Mouse (Mus musculus) embryonic stem cell, embryonic (primary cell): ENCODE measurements at regions not wholly inside any gene's neighbourhood (a gene's known extent, or its start where the extent isn't known, plus 50 kb on each side); places are given as distances from the start of the nearest gene placed in this dataset.

ENCODE experiments used
- CTCF ChIA-PET, 4 experiments: fragments of 300-600 bp in 2 of 4; fragments of 350-600 bp in 2 of 4; sonication (Branson Sonifier 250); formaldehyde crosslinking; loops; one replicate each; lab custom pipeline; 2022; ENCODE audit warnings: inconsistent platforms in 2 of 4; lab: Charles Lee
- POLR2A ChIA-PET, 4 experiments: fragments of 300-600 bp in 2 of 4; fragments of 350-600 bp in 2 of 4; sonication (Branson Sonifier 250); formaldehyde crosslinking; loops; one replicate each; lab custom pipeline; 2022; ENCODE audit warnings: antibody characterized with exemption in 4 of 4, inconsistent platforms in 1 of 4; lab: Charles Lee

- POLR2A ChIA-PET: no interaction called here
- CTCF ChIA-PET: interaction anchor here in 1 of 4 experiments (2.1 kb wide), 1 partner anchor 95 kb away, joined by 5 read pairs; no protein-coding TSS in a partner anchor
Observed at GRCm38 (mm10) chr11:63487203-63487602, 358.4 kb downstream of the Pmp22 start.

GRCm38 (mm10) chr11:63502181-63502580 is 373.4 kb downstream of the Pmp22 start:
- CTCF ChIA-PET: no interaction called here

DNA sequence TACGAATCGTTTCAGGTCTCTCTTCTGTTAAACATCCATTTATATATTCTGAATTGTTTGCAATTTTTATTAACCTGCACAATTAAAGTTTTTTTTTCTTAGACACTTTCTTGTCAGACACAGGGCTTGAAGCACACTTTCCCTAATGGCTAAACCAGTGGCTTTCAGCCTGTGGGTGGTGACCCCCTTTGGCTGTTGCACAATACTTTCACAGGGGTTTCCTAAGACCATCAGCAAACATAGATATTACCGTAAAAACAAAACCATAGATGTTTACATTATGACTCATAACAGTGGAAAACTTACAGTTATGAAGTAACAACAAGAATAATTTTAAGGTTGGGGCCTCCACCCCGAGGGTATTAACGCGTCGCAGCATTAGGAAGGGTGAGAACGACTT is 378.6 kb downstream of the Pmp22 start:
- ChIA-PET CTCF (no interaction called here), POLR2A (interaction anchor here in 1 of 4 experiments (0.5 kb wide), 1 partner anchor 112 kb away, joined by 10 read pairs; no protein-coding TSS in a partner anchor)

More at GRCm38 (mm10) chr11:63502181-63502580, 373.4 kb downstream of the Pmp22 start:
- POLR2A ChIA-PET: no interaction called here

GRCm38 (mm10) chr11:63508727-63509126 is 379.9 kb downstream of the Pmp22 start:
- POLR2A ChIA-PET: interaction anchor here in 1 of 4 experiments (0.7 kb wide), 1 partner anchor 71 kb away, joined by 3 read pairs; no protein-coding TSS in a partner anchor
- CTCF ChIA-PET: no interaction called here

DNA sequence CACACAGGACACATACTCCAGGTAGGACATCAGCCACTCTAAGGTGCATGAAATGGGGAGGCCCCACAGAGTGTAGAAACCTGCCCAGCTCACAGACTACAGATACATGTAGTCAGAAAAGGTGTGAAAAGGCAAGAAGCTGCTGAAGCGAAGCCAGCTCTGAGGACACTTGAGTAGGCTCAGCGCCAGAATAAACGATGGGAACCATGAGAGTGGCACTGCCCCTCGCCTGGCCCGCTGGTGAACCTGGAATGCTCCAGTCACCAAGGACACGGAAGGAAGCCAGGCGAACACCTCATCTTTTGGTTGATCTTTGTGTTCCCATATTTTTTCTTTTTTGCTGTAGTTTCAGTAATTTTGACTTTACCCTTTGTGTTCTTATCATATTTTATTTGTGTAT is 381.8 kb downstream of the Pmp22 start:
- ChIA-PET POLR2A (no interaction called here), CTCF (no interaction called here)

DNA sequence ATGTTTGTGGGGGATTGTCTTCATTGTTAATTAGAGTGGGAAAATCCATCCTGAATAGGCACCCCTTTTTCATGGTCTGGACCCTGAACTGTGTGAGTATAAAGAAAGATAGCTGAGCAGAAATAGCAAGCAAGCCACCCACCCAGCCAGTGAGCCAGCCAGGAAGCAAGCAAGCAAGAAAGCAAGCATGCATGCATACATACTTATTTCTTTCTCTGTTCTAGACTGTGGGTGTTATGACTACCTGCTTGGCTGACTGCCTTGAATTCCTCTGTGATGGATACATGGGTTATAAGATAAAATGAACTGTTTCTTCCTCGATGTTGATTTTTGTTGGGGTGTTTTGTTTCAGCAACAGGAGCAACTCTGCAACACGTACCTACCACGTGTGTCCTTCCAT is 385.8 kb downstream of the Pmp22 start:
- POLR2A ChIA-PET: no interaction called here
- CTCF ChIA-PET: no interaction called here

DNA sequence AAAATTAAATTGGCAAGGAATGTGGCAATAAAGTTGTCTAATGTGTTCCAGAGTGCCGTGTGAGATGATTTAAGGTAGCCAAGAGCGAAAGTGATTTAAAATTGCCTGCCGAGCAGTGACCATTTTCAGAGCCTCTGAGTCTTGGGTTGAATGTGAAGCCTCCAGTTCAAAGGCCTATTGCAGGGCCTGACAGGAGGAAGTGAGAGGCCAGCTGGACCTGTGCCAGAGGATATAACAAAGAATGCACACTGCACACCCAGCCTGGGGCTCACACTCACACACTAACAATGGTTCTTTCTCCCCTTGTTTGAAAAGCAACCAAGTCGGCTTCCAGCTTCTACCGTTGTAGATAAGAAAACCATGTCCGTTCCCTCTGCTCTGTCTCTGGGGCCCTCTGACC is 390.1 kb downstream of the Pmp22 start:
- POLR2A ChIA-PET: no interaction called here
- CTCF ChIA-PET: no interaction called here

DNA sequence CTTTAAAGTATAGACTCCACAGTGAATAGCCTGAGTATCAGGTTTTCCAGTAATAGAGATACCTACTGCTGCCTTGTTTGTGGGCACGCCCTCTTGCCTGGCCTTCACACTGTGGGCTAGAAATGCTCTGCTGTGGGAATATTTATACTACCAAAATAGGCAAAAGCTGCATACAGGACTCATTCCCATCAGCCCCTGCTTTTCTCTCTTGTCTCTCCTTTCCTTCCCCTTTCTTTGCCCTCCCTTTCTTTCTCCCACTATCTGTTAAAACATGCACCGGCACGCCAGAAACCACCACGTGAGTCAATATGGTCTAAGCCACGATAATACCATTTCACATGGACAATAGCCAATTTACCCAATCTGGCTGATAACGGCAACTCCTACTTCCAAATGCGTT is 395.5 kb downstream of the Pmp22 start:
- POLR2A ChIA-PET: interaction anchor here in 1 of 4 experiments (1.2 kb wide), 1 partner anchor 9 kb away, joined by 3 read pairs; no protein-coding TSS in a partner anchor
- CTCF ChIA-PET: no interaction called here

DNA sequence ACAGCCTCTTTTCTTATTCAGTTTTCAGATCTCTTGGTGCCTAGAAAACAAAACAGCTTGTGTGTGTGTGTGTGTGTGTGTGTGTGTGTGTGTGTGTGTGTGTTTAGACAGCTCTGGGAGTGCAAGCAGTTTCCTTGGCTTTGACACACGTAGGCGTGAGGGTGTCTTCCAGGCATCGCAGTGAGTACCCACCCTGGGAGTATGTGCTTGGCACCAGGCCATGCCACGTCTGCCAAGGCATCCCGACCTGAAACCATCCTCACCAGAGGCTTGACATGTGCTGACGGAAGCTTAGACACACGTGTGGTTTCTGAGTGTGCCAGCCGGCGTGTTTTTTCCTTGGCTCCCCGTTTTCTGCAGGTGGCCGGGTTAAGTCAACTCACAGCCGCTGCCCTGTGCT is 396.6 kb downstream of the Pmp22 start:
- ChIA-PET CTCF (no interaction called here), POLR2A (interaction anchor here in 1 of 4 experiments (0.6 kb wide), 1 partner anchor 46 kb away, joined by 3 read pairs; no protein-coding TSS in a partner anchor)

DNA sequence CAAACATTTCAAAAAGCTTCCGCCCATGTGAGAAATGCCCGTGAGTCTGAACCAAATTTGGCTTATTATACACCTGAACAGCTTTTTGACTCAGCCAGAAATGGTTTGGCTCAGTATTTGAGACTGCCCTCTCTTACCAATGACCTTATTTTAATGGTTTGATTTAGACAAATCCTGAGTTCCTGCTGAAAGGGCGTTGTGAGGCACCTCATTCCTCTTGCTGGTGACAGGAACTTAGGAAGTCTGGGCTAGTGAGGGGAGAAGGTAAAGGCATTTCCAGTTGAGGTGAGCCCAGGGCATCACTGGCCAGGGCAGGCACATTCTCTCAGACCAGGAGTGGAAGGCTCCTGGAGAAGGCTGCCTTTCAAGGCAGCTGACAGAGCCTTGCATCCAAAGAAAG is 396.1 kb downstream of the Hs3st3b1 start:
- CTCF ChIA-PET: no interaction called here
- POLR2A ChIA-PET: no interaction called here

- POLR2A ChIA-PET: interaction anchor here in 2 of 4 experiments (1.0 to 1.5 kb wide), 3 partner anchors 9 to 78 kb away, joined by 3 to 4 read pairs (median 4); no protein-coding TSS in a partner anchor
- CTCF ChIA-PET: interaction anchor here in 2 of 4 experiments (0.5 to 0.7 kb wide), 2 partner anchors 392 to 1106 kb away, joined by 3 read pairs; no protein-coding TSS in a partner anchor
Observed at GRCm38 (mm10) chr11:63532752-63533151, 389.3 kb downstream of the Hs3st3b1 start.

DNA sequence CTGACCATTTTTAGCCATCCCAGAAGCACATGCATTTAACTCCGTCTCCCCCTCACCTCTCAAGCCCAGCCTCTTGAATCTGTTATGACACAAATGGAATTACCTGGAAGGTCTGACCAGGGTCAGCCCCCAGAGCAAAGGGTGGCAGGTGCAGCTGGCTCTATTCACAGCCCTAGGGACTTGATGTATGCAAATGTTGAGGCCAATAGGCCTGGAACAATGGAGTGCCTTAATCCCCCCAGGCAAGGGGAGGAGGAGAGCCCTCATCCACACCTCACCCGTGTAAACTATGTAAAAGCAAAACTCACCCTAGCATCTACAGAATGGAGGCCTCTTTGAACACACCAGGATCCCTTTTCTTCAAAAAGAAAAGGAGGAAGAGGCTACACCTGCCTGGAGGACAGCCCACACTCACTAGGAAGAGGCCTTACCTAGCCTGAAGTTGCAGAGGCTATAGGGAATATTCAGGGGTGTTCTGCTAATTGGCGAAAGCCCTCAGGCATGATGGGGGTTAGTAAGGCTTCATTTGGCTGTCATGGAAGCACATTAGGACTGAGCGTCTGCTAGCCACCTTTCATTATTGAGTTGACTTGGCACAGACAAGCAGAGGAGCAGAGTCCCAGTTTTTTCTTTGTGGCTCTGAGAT is 388.4 kb downstream of the Hs3st3b1 start:
- ChIA-PET POLR2A (interaction anchor here in 2 of 4 experiments (0.7 to 1.5 kb wide), 4 partner anchors 10 to 389 kb away, joined by 3 to 4 read pairs (median 4); partner anchors contain the start of gene Hs3st3b1 (in 1 of the 2)), CTCF (interaction anchor here in 2 of 4 experiments (0.5 to 0.7 kb wide), 2 partner anchors 356 to 1107 kb away, joined by 3 read pairs; no protein-coding TSS in a partner anchor)

- POLR2A ChIA-PET: no interaction called here
- CTCF ChIA-PET: no interaction called here
Observed at GRCm38 (mm10) chr11:63537693-63538092, 384.4 kb downstream of the Hs3st3b1 start.

- POLR2A ChIA-PET: interaction anchor here in 1 of 4 experiments (1.5 kb wide), 1 partner anchor 11 kb away, joined by 4 read pairs; no protein-coding TSS in a partner anchor
- CTCF ChIA-PET: no interaction called here
Observed at GRCm38 (mm10) chr11:63543971-63544696, 378.0 kb downstream of the Hs3st3b1 start.

DNA sequence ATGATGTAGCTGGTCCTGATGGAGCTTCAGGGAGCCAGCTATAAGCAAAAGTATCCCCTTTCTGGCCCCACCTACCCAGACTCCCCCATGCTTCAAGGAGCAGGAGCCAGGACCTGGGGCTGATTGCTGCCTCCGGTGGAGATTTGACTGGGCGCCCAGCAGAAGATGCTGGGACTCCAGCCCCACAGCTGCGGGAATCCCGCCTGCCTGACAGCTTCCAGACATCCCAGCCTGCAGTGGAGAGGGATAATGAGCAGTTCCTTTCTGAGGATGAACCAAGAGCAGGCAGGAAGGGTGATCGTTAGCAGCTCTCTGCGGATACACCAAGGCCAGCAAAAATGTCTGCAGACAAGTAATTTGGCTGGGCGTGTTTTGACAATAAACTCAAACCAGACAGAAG is 376.6 kb downstream of the Hs3st3b1 start:
- POLR2A ChIA-PET: no interaction called here
- CTCF ChIA-PET: no interaction called here

DNA sequence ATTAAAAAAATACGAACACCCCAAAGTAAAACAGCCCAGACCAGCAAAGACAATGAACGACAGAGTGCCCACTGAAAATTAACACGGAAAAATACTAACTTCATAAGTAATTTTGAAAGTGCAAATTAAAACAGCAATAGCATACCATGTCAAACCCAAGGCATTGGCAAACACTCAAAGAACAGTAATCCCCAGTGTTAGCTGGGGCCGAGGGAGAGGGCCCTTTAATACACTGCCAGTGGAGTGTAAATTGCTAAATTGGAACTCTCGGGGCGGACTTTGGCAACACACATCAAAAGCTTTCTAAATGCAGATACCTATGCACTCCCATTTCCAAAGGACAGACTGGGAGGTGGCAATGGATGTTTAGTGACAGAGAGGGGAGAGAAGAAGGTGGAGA is 361.6 kb downstream of the Hs3st3b1 start:
- ChIA-PET POLR2A (no interaction called here), CTCF (no interaction called here)

- ChIA-PET POLR2A (no interaction called here), CTCF (interaction anchor here in 2 of 4 experiments (0.6 to 0.7 kb wide), 2 partner anchors 549 to 762 kb away, joined by 7 read pairs; no protein-coding TSS in a partner anchor)
Observed at GRCm38 (mm10) chr11:63562696-63563095, 359.4 kb downstream of the Hs3st3b1 start.

- CTCF ChIA-PET: no interaction called here
- POLR2A ChIA-PET: no interaction called here
Observed at GRCm38 (mm10) chr11:63565471-63566232, 356.4 kb downstream of the Hs3st3b1 start.

DNA sequence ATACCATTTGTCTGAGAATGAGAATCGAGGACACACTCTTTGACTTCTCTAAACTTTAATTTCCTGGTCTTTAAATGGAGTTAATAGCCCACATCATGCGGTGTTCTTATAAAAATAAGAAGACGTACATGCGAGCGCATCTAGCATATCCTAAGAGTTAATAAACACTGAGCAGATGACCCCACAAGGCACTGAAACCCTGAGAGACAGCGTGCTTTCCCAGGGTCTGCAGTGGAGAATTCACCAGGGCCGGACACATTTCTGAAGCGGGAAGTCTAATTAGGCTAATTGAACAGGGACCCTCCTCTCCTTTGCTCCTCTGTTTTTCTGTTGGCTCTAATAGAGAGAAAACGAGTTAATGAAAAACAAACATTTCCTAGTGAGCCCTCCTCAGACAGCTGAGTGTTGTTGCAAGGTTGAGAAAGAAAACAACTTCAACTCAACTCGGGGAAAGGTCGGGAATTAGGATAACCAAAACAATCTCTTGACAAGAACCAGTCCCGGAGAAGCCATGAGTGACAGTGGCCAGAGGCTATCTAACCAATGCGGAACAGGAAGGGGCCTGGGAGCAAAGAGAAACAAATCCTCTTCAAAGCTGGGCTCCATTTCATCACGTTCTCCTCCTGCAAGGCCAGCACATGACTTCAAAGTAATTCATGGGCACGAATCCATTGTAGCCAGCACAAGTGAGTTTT is 352.2 kb downstream of the Hs3st3b1 start:
- POLR2A ChIA-PET: no interaction called here

More for the DNA sequence above, 352.2 kb downstream of the Hs3st3b1 start:
- CTCF ChIA-PET: no interaction called here
